Mouse (Mus musculus) heart, embryonic 11.5 days (tissue): ENCODE measurements around the gene Als2cl. TPM values are rescaled to one million over a fixed set of nuclear protein-coding genes. Genes with fewer than 3 reads are reported as not detected.

Source experiments
- ATAC-seq: fragments of 200-750 bp; cut with Nextera tagmentation; replicated peaks from 2 replicates; pipeline ENCODE4 v1.8.0; 2017; ENCODE audit warnings: moderate library complexity; ENCODE audit not compliant: insufficient number of reproducible peaks, low FRiP score, low TSS enrichment
- H3K27ac ChIP-seq: fragments of 300-500 bp; sonication (generic); 2 replicates; pipeline ENCODE4 v1.5.1; 2014; ENCODE audit warnings: mild to moderate bottlenecking, low read depth, low read length
- H3K27me3 ChIP-seq: fragments of 300-500 bp; sonication (generic); 2 replicates; pipeline ENCODE4 v1.6.1; 2014; ENCODE audit warnings: mild to moderate bottlenecking, low read length, mixed read lengths; ENCODE audit not compliant: control insufficient read depth, insufficient read depth
- H3K36me3 ChIP-seq: fragments of 300-500 bp; sonication (generic); 2 replicates; pipeline ENCODE4 v1.6.1; 2014; ENCODE audit warnings: mild to moderate bottlenecking, low read length, moderate library complexity, mixed read lengths; ENCODE audit not compliant: control insufficient read depth, insufficient read depth
- H3K4me1 ChIP-seq: fragments of 300-500 bp; sonication (generic); 2 replicates; pipeline ENCODE4 v1.6.1; 2014; ENCODE audit warnings: low read length; ENCODE audit not compliant: control insufficient read depth, insufficient read depth
- H3K4me2 ChIP-seq: fragments of 300-500 bp; sonication (generic); 2 replicates; pipeline ENCODE4 v1.6.1; 2014; ENCODE audit warnings: mild to moderate bottlenecking, moderate library complexity
- H3K4me3 ChIP-seq: fragments of 300-500 bp; sonication (generic); 2 replicates; pipeline ENCODE4 v1.5.1; 2014; ENCODE audit warnings: low read depth, low read length
- H3K9ac ChIP-seq: fragments of 300-500 bp; sonication (generic); 2 replicates; pipeline ENCODE4 v1.6.1; 2014; ENCODE audit warnings: mild to moderate bottlenecking, low read depth, low read length, moderate library complexity
- H3K9me3 ChIP-seq: fragments of 300-500 bp; sonication (generic); replicated peaks from 2 replicates; pipeline ENCODE4 v1.6.1; 2016; ENCODE audit warnings: low read length; ENCODE audit not compliant: control insufficient read depth
- WGBS: fragments of 180-500 bp; shearing (Covaris S2); extraction: QIAGEN DNeasy Blood & Tissue Kit; methylation state at CpG from one replicate; pipeline ENCODE4 v1.1.7; 2014; ENCODE audit not compliant: insufficient replicate concordance; 5-methylcytosine and 5-hydroxymethylcytosine counted together
- polyA plus RNA-seq: library from polyadenylated mRNA; unstranded; fragments of >200 nt; fragmentation: Nextera tagmentation; extraction: Ambion mirVana; gene quantifications from 2 replicates; pipeline ENCODE4 v1.2.1, GENCODE M21; 2014

Gene Als2cl
- polyA plus RNA-seq = 0.64 and 1.7 TPM in 2 replicates

- H3K9me3 ChIP-seq = no peaks in the 10 kb centered on the region
- peak within 1 kb of the TSS; percentile 67 for H3K4me3 ChIP-seq
- no peaks in the 10 kb centered on the region for H3K36me3 ChIP-seq
- H3K4me1 ChIP-seq = peaks cover 11% of the 10 kb centered on the region; the same call in 1 of the 2 replicates
- WGBS = 17% methylated on average over 12 of the region's 12 CpGs
- no peak within 1 kb of the TSS for H3K27ac ChIP-seq
- ATAC-seq = no peak
- H3K9ac ChIP-seq = peak within 1 kb of the TSS; percentile 67
- peaks cover 45% of the 10 kb centered on the region for H3K27me3 ChIP-seq
- peak within 1 kb of the TSS; percentile 96 for H3K4me2 ChIP-seq
These were observed at the start of gene Als2cl for GRCm38 (mm10) chr9:110879191-110879920. Gene Als2cl (plus strand): TSS chr9:110879870.

DNA sequence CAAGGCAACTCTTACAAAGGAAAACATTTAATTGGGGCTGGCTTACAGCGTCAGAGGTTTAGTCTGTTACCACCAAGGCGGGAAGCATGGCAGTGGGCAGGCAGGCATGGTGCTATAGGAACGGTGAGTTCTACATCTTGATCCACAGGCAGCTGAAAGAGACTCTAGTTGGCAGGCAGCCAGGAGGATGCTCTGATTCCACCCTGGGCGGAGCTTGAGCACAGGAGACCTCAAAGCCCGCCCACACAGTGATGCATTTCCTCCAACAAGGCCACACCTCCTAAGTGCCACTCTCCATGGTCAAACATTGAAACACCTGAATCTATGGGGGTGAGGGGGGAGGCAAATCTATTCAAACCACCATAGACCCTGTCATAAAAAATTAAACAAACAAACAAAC is 46.6 kb upstream of the Als2cl start:
- no peaks in the 10 kb centered on the region for H3K27me3 ChIP-seq
- no peaks in the 10 kb centered on the region for H3K36me3 ChIP-seq
- H3K4me2 ChIP-seq = no peak overlapping the region
- H3K27ac ChIP-seq = no peak overlapping the region
- no peak overlapping the region for H3K4me3 ChIP-seq
- 72% methylated on average over 5 of the region's 5 CpGs for WGBS
- no peaks in the 10 kb centered on the region for H3K4me1 ChIP-seq
- ATAC-seq = no peak
- no peak overlapping the region for H3K9ac ChIP-seq
- H3K9me3 ChIP-seq = no peaks in the 10 kb centered on the region

- Histone ChIP-seq H3K9ac (no peak within 1 kb of the TSS), H3K36me3 (no peaks in the 10 kb centered on the region), H3K27me3 (no peaks in the 10 kb centered on the region), H3K4me1 (no peaks in the 10 kb centered on the region), H3K9me3 (no peaks in the 10 kb centered on the region), H3K4me2 (peak within 1 kb of the TSS; percentile 20; the same call in 1 of the 2 replicates), H3K4me3 (no peak within 1 kb of the TSS), H3K27ac (no peak within 1 kb of the TSS)
- ATAC-seq = no peak
- 63% methylated on average over 19 of the region's 19 CpGs for WGBS
These were observed 45.3 kb upstream of the Als2cl start, which contains the start of gene Prss45 for GRCm38 (mm10) chr9:110834411-110834810. Gene Prss45 (plus strand): TSS chr9:110834588.

DNA sequence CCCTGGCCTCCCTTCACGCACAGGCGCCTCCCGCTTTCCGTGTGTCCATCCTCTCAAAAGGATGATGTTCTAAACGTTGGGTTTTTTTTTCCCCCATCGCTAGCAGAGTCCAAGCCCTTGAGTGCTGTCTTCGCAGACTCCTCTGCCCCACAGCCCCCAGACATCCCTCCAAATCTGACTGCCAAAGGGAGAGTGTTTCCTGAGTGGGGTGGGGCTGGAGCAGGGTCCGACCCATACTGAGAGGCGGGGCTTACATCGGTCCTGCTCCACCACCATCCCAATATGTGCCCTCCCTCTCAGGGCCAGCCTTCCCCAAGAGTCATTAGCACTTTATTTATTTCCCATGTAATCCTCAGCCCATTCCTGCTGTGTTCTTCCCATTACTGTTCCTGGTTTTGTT is 44.7 kb upstream of the Als2cl start:
- no peaks in the 10 kb centered on the region for H3K9me3 ChIP-seq
- H3K27ac ChIP-seq = no peak overlapping the region
- H3K4me2 ChIP-seq = peak overlapping the region; percentile 20; the same call in 1 of the 2 replicates
- no peaks in the 10 kb centered on the region for H3K36me3 ChIP-seq
- 24% methylated on average over 10 of the region's 10 CpGs for WGBS
- no peaks in the 10 kb centered on the region for H3K4me1 ChIP-seq
- no peak for ATAC-seq
- H3K27me3 ChIP-seq = no peaks in the 10 kb centered on the region
- H3K9ac ChIP-seq = no peak overlapping the region
- H3K4me3 ChIP-seq = no peak overlapping the region

GRCm38 (mm10) chr9:110836112-110836511 is 43.6 kb upstream of the Als2cl start:
- Histone ChIP-seq H3K9ac (no peak overlapping the region), H3K4me3 (no peak overlapping the region), H3K9me3 (no peaks in the 10 kb centered on the region), H3K36me3 (no peaks in the 10 kb centered on the region), H3K4me2 (no peak overlapping the region), H3K27ac (no peak overlapping the region), H3K4me1 (no peaks in the 10 kb centered on the region), H3K27me3 (no peaks in the 10 kb centered on the region)
- ATAC-seq = no peak
- WGBS = 68% methylated on average over 2 of the region's 2 CpGs

DNA sequence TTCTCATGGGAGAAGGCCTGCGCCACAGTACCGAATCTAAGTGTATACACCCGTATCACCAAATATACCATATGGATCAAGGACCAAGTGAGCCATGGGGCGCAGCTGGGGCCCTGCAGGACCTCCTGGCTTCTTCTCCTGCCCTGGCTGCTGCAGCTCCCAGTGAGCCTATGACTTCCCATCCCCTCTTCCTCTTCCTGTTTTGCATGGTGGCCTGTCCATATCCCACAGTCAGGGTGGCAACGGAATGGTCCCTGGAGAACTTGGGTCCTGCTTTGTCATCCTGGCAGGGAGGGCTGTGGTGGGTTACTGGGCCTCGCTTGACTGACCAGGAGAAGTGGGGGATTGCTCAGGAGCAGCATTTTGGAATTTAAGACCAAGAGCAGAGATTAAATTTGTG is 38.8 kb upstream of the Als2cl start:
- no peak overlapping the region for H3K9ac ChIP-seq
- H3K9me3 ChIP-seq = no peaks in the 10 kb centered on the region
- H3K4me2 ChIP-seq = no peak overlapping the region
- no peak overlapping the region for H3K27ac ChIP-seq
- ATAC-seq = no peak
- H3K4me3 ChIP-seq = no peak overlapping the region
- no peaks in the 10 kb centered on the region for H3K27me3 ChIP-seq
- no peaks in the 10 kb centered on the region for H3K4me1 ChIP-seq
- WGBS = 72% methylated on average over 6 of the region's 6 CpGs
- H3K36me3 ChIP-seq = no peaks in the 10 kb centered on the region

GRCm38 (mm10) chr9:110841438-110841837 is 38.2 kb upstream of the Als2cl start:
- 72% methylated on average over 2 of the region's 2 CpGs for WGBS
- Histone ChIP-seq H3K27ac (no peak overlapping the region), H3K9ac (no peak overlapping the region), H3K36me3 (no peaks in the 10 kb centered on the region), H3K4me1 (no peaks in the 10 kb centered on the region), H3K4me3 (no peak overlapping the region), H3K4me2 (no peak overlapping the region), H3K27me3 (no peaks in the 10 kb centered on the region), H3K9me3 (no peaks in the 10 kb centered on the region)
- no peak for ATAC-seq

- no peak within 1 kb of the TSS for H3K27ac ChIP-seq
- no peak for ATAC-seq
- no peaks in the 10 kb centered on the region for H3K27me3 ChIP-seq
- no peaks in the 10 kb centered on the region for H3K36me3 ChIP-seq
- no peak within 1 kb of the TSS for H3K9ac ChIP-seq
- no peaks in the 10 kb centered on the region for H3K4me1 ChIP-seq
- WGBS = 77% methylated on average over 10 of the region's 10 CpGs
- no peak within 1 kb of the TSS for H3K4me2 ChIP-seq
- H3K9me3 ChIP-seq = no peaks in the 10 kb centered on the region
- no peak within 1 kb of the TSS for H3K4me3 ChIP-seq
These were observed 35.5 kb upstream of the Als2cl start, which contains the start of gene Prss46 for GRCm38 (mm10) chr9:110844206-110844605. Gene Prss46 (plus strand): TSS chr9:110844506.

- no peak for ATAC-seq
- Histone ChIP-seq H3K36me3 (no peaks in the 10 kb centered on the region), H3K4me2 (no peak overlapping the region), H3K4me1 (no peaks in the 10 kb centered on the region), H3K27me3 (no peaks in the 10 kb centered on the region), H3K9ac (no peak overlapping the region), H3K9me3 (no peaks in the 10 kb centered on the region), H3K4me3 (no peak overlapping the region), H3K27ac (no peak overlapping the region)
- WGBS = 68% methylated on average over 7 of the region's 7 CpGs
These were observed 30.5 kb upstream of the Als2cl start for GRCm38 (mm10) chr9:110849162-110849561.
